Mouse (Mus musculus) megakaryocyte, embryonic 14.5 days (primary cell): ENCODE measurements around the gene Reep6.

Experiments used
- FLI1 ChIP-seq: IDR thresholded peaks from 2 replicates; pipeline ENCODE4 v1.6.1; 2012; ENCODE audit warnings: low read length, inconsistent platforms, mixed read lengths
- GATA1 ChIP-seq: IDR thresholded peaks from 3 replicates; pipeline ENCODE4 v1.6.1; 2012; ENCODE audit warnings: mixed read lengths, low read length, inconsistent platforms, borderline replicate concordance

DNA sequence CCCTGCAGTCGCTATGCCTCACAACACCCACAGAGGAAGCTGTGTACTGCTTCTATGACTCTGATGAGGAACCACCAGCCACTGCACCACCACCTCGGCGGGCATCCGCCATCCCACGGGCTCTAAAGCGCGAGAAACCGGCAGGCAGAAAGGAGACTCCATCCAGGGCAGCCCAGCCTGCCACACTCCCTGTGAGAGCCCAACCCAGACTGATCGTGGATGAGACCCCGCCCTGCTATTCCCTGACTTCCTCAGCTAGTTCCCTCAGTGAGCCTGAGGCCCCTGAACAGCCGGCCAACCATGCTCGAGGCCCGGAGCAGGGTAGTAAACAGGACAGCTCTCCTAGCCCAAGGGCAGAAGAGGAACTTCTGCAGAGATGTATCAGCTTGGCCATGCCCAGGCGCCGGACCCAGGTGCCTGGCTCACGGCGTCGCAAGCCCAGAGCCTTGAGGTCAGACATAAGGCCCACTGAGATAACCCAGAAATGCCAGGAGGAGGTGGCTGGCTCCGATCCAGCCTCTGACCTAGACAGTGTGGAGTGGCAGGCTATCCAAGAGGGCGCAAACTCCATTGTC, 16.0 kb upstream of the Reep6 start:
- TF ChIP-seq GATA1 (no peak), FLI1 (no peak)
